In the genomic region with DNA sequence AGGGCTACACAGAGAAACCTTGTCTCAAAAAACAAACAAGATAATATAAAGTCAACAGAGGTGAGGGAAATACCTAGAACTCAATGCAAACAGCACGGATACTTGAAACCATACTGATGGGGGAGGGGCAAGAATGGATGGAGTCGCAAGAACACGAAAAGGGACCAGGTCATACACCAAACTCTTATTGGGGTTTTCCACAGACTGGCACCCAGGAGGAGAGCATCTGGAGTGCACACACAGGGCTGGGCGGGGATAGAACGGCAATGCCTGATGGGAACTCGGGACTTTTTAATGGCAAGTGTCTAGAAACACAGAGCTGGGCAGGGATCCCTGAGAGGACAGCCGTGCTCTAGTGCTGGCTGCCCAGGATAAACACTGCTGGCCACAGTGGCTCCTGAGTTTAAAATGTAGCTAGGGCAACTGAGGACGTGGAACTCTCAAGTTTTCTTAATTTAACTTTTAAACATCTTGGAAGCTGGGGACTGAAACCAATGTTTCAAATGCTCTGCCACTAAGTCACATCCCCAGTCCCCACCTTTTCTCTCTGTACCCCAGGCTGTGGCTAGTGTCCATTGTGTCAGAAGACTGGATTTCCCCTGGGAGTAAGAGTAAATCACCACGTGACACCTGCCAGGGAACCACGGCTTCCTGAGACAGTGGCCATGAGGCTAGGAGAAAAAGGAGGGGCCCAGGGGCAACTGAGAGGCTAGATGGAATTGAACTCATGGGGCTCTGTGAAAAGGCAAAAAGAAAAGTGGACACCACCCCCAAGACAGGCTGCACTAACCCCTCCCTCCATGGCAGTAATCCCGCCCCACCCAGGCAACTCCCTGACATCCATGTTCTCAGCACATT, we compare ENCODE assay signal across 14 mouse cellular contexts.
DNase-seq lines count a peak whose midpoint lies in the region; ATAC-seq and TF ChIP-seq lines count a peak whose summit lies in the region.
"Had no signal": no experiment of that assay in that cellular context is flagged by ENCODE, and none has a peak within 500 bp of the region (broad histone marks: within the 10 kb centered on the region; RNA-seq: fewer than 3 reads in every experiment).

No protein-coding gene starts in this region.

- H3K4me3 ChIP-seq in kidney, adult 2 months (ENCODE audit: insufficient read depth, low read depth, low read length): no peak overlapping the region
- H3K4me3 ChIP-seq in midbrain, embryonic 12.5 days: no peak overlapping the region
- H3K4me3 ChIP-seq in midbrain, embryonic 14.5 days (replicated peaks; ENCODE audit: low read depth, low read length): no peak overlapping the region
- no peak overlapping the region for H3K4me3 ChIP-seq in limb, embryonic 15.5 days
- H3K4me3 ChIP-seq: intestine, embryonic 15.5 days; liver, embryonic 13.5 days; neural tube, embryonic 12.5 days had no signal

- H3K36me3 ChIP-seq in kidney, adult 2 months (ENCODE audit: control insufficient read depth, insufficient read depth, low read length): no peaks in the 10 kb centered on the region
- peaks cover 23% of the 10 kb centered on the region for H3K36me3 ChIP-seq in midbrain, embryonic 12.5 days
- H3K36me3 ChIP-seq in midbrain, embryonic 14.5 days (ENCODE audit: control insufficient read depth, insufficient read depth, low read length): 0 out of 2 replicates have a peak, but pooled peaks cover 4% of the 10 kb centered on the region
- peaks cover 25% of the 10 kb centered on the region for H3K36me3 ChIP-seq in limb, embryonic 15.5 days

- 42% methylated on average over 11 of the region's 11 CpGs for whole genome bisulfite sequencing in kidney, adult 2 months
- WGBS in midbrain, embryonic 12.5 days: 78% methylated on average over 11 of the region's 11 CpGs
- 71% methylated on average over 11 of the region's 11 CpGs for WGBS in midbrain, embryonic 14.5 days
- WGBS in limb, embryonic 15.5 days: 56% methylated on average over 11 of the region's 11 CpGs

- H3K4me2 ChIP-seq in midbrain, embryonic 12.5 days (replicated peaks): no peak overlapping the region
- no peak overlapping the region for H3K4me2 ChIP-seq in midbrain, embryonic 14.5 days (ENCODE audit: low read length)
- H3K4me2 ChIP-seq in limb, embryonic 15.5 days: no peak overlapping the region
- H3K4me2 ChIP-seq: intestine, embryonic 15.5 days; liver, embryonic 13.5 days; neural tube, embryonic 12.5 days had no signal

- ATAC-seq in midbrain, embryonic 12.5 days (ENCODE audit: low FRiP score, low read depth): no peak
- ATAC-seq in midbrain, embryonic 14.5 days (ENCODE audit: low FRiP score, low TSS enrichment): no peak
- ATAC-seq in limb, embryonic 15.5 days (ENCODE audit: insufficient number of reproducible peaks, low FRiP score, low TSS enrichment, low read depth): no peak
- ATAC-seq: intestine, embryonic 15.5 days had no signal

- TF ChIP-seq POLR2A in kidney, adult 2 months (IDR thresholded peaks at IDR 0.05; ENCODE audit: low read depth, low read length): no peak

- TF ChIP-seq CTCF in kidney, adult 2 months (conservative IDR thresholded peaks at IDR 0.05; ENCODE audit: insufficient read depth, insufficient read length, low read depth, low read length): no peak

- no peaks in the 10 kb centered on the region for H3K9me3 ChIP-seq in midbrain, embryonic 12.5 days
- no peaks in the 10 kb centered on the region for H3K9me3 ChIP-seq in midbrain, embryonic 14.5 days (ENCODE audit: control insufficient read depth, low read length)
- no peaks in the 10 kb centered on the region for H3K9me3 ChIP-seq in limb, embryonic 15.5 days
- H3K9me3 ChIP-seq: intestine, embryonic 15.5 days; liver, embryonic 13.5 days; megakaryocyte, embryonic 14.5 days; neural tube, embryonic 12.5 days had no signal

- H3K9ac ChIP-seq in midbrain, embryonic 12.5 days (replicated peaks): no peak overlapping the region
- H3K9ac ChIP-seq in midbrain, embryonic 14.5 days (replicated peaks; ENCODE audit: low read length): no peak overlapping the region
- H3K9ac ChIP-seq in limb, embryonic 15.5 days: no peak overlapping the region
- H3K9ac ChIP-seq: intestine, embryonic 15.5 days; liver, embryonic 13.5 days; neural tube, embryonic 12.5 days had no signal

- DNase-seq in gastrocnemius, adult 18-20 months (ENCODE audit: low spot score): peak; percentile 48
- no peak for DNase-seq in gastrocnemius, adult 8-10 months (ENCODE audit: low spot score in 2 of 2)
- peak; percentile 73 for DNase-seq in kidney, adult 2 months
- DNase-seq in kidney, postnatal 10 days: no peak
- no peak for DNase-seq in midbrain, embryonic 14.5 days
- no peak for DNase-seq in thymus, postnatal 14 days
- DNase-seq: cerebellum, postnatal 14 days; liver, embryonic 13.5 days; thymus, postnatal 4 days had no signal

- H3K4me1 ChIP-seq in kidney, adult 2 months (ENCODE audit: control insufficient read depth, insufficient read depth, low read length): peaks cover 65% of the 10 kb centered on the region
- H3K4me1 ChIP-seq in midbrain, embryonic 12.5 days: peaks cover 76% of the 10 kb centered on the region
- H3K4me1 ChIP-seq in midbrain, embryonic 14.5 days (ENCODE audit: control insufficient read depth, insufficient read depth, low read length): peaks cover 49% of the 10 kb centered on the region
- peaks cover 89% of the 10 kb centered on the region for H3K4me1 ChIP-seq in limb, embryonic 15.5 days

- H3K27ac ChIP-seq in kidney, adult 2 months (ENCODE audit: insufficient read depth, low read depth, low read length): peak overlapping the region; percentile 6; the same call in 1 of the 2 replicates
- 0 out of 2 replicates have a peak overlapping the region, but pooled peaks have one; percentile 0 for H3K27ac ChIP-seq in midbrain, embryonic 12.5 days (replicated peaks)
- H3K27ac ChIP-seq in midbrain, embryonic 14.5 days (replicated peaks; ENCODE audit: low read depth, low read length): no peak overlapping the region
- peak overlapping the region; percentile 60 for H3K27ac ChIP-seq in limb, embryonic 15.5 days
- H3K27ac ChIP-seq: intestine, embryonic 15.5 days; liver, embryonic 13.5 days; neural tube, embryonic 12.5 days had no signal

- H3K27me3 ChIP-seq in kidney, adult 2 months (replicated peaks; ENCODE audit: control insufficient read depth, insufficient read depth, low read length): no peaks in the 10 kb centered on the region
- no peaks in the 10 kb centered on the region for H3K27me3 ChIP-seq in midbrain, embryonic 12.5 days
- H3K27me3 ChIP-seq in midbrain, embryonic 14.5 days (ENCODE audit: control insufficient read depth, insufficient read depth, low read length): no peaks in the 10 kb centered on the region
- no peaks in the 10 kb centered on the region for H3K27me3 ChIP-seq in limb, embryonic 15.5 days
- H3K27me3 ChIP-seq: intestine, embryonic 15.5 days; liver, embryonic 13.5 days; megakaryocyte, embryonic 14.5 days; neural tube, embryonic 12.5 days had no signal

Comparison
In these comparisons a context has a peak if more than half of its experiments do, and no peak if none do; other contexts are left out.
1. DNase-seq: peak in gastrocnemius, adult 18-20 months (single experiment) and kidney, adult 2 months (single experiment); none in gastrocnemius, adult 8-10 months (0 of 2), kidney, postnatal 10 days (single experiment), midbrain, embryonic 14.5 days (single experiment) and thymus, postnatal 14 days (single experiment).